Mouse (Mus musculus) kidney, adult 10 weeks (tissue): ENCODE measurements around the gene Rundc3b. TPM values are rescaled to one million over a fixed set of nuclear protein-coding genes. Genes with fewer than 3 reads are reported as not detected.

Experiments
- polyA plus RNA-seq: library from polyadenylated mRNA; stranded (reverse); fragments of 350-450 nt; fragmentation: Illumina TruSeq; extraction: RNeasy Lipid Tissue Mini Kit (QIAGEN cat#74804); gene quantifications from one replicate; pipeline ENCODE4 v1.2.3, GENCODE M21; 2014; ENCODE audit warnings: low read depth, low replicate concordance

Gene Rundc3b
- polyA plus RNA-seq: 1.8 TPM

GRCm38 (mm10) chr5:8622596-8623231 is at the start of gene Rundc3b:
Rundc3b (minus strand) TSS chr5:8622952.

DNA sequence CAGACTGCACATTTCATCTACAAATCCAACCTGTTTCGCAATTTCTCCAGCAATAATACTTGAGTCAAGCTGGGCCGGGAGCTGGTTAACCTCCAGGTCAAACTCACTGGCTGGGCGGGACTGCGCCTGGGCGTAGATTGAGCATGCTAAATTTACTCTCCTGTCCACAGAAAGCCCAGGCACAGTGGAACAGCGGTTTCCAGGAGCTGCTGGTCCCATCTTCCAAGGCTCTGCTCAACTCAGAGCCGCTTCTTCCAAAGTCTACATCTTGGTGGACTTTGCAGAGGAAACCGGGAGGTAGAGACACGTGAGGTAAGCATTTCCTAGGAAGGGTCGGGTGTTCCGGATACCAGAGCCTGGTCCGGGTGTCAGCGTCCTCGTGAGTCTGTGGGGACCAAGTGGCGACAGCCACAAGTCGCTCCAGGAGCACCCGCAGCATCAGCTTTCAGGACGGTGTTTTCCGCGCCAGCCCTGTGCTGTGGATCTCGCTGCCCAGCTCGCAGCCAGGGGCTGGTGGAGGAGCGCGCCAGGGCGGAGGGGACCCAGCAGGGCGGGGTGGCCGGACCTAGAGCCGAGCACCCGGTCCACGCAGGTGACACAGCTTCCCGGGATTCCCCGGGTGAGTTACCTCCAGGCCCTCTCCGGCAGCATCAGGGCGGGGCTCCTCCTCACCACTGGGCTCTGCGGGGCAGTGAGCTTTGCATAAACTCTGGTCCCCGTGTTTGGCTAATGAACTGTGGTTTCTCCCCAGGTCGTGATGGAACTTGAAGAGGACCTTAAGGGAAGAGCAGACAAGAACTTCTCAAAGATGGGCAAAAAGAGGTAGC is 37.4 kb upstream of the Rundc3b start, which contains the start of gene Abcb1a:
Abcb1a (plus strand) TSS at position 167 of the 827 bp plus-strand sequence.

Other genes starting within 250 kb of the Rundc3b start
- 6.3 TPM for gene Dbf4, start 200.2 kb downstream of the Rundc3b start, polyA plus RNA-seq
- 36.8 TPM for gene Slc25a40, start 200.1 kb downstream of the Rundc3b start, polyA plus RNA-seq
- gene Abcb1a, start 37.1 kb upstream of the Rundc3b start, polyA plus RNA-seq: 10.5 TPM
- 43.3 TPM for gene Abcb1b, start 175.2 kb upstream of the Rundc3b start, polyA plus RNA-seq